Mouse (Mus musculus) G1E (cell line): Measurements from ENCODE around the gene Dpp3. TPM values are rescaled to one million over a fixed set of nuclear protein-coding genes. Genes with fewer than 3 reads are reported as not detected.

Source experiments
- ATAC-seq: 2 replicates; pipeline ENCODE4 v1.8.0; 2016; ENCODE audit warnings: mild to moderate bottlenecking; ENCODE audit not compliant: insufficient number of reproducible peaks, poor library complexity, low FRiP score, severe bottlenecking; ENCODE audit errors: extremely low read depth
- DNase-seq: peaks from one replicate; pipeline ENCODE4 v3.0.0; 2012; ENCODE audit warnings: low spot score
- H3K27me3 ChIP-seq: 2 replicates; pipeline ENCODE4 v1.6.1; 2012; ENCODE audit warnings: mild to moderate bottlenecking, low read length, inconsistent platforms; ENCODE audit not compliant: insufficient read depth
- H3K36me3 ChIP-seq: replicated peaks from 2 replicates; pipeline ENCODE3; 2012; ENCODE audit warnings: mild to moderate bottlenecking, inconsistent platforms
- H3K4me1 ChIP-seq: 2 replicates; pipeline ENCODE4 v1.6.1; 2012; ENCODE audit warnings: low read depth, low read length, inconsistent platforms, mixed read lengths; ENCODE audit not compliant: insufficient read depth
- H3K4me3 ChIP-seq: 2 replicates; pipeline ENCODE4 v1.5.1; 2012; ENCODE audit warnings: low read depth, mild to moderate bottlenecking, inconsistent platforms, low read length, moderate library complexity, mixed read lengths
- H3K9me3 ChIP-seq: replicated peaks from 2 replicates; pipeline ENCODE4 v1.6.1; 2012; ENCODE audit warnings: inconsistent platforms
- CTCF ChIP-seq: IDR thresholded peaks from 2 replicates; pipeline ENCODE4 v1.5.1; 2012; ENCODE audit warnings: low read depth, low read length, inconsistent platforms, mixed read lengths
- GATA1 ChIP-seq: IDR thresholded peaks from 2 replicates; pipeline ENCODE4 v1.6.1; 2012; ENCODE audit warnings: borderline replicate concordance, low read length, inconsistent platforms, mixed read lengths
- GATA2 ChIP-seq: IDR thresholded peaks from 2 replicates; pipeline ENCODE4 v1.6.1; 2012; ENCODE audit warnings: low read depth, low read length, inconsistent platforms, borderline replicate concordance
- POLR2AphosphoS5 ChIP-seq: IDR thresholded peaks from 2 replicates; pipeline ENCODE4 v1.6.1; 2012; ENCODE audit warnings: low read depth, low read length, inconsistent platforms; ENCODE audit not compliant: insufficient replicate concordance
- TAL1 ChIP-seq: conservative IDR thresholded peaks from 2 replicates; pipeline ENCODE4 v1.6.1; 2012; ENCODE audit warnings: low read depth, low read length, inconsistent platforms, mixed read lengths
- polyA plus RNA-seq: library from polyadenylated mRNA; stranded (reverse); fragments of >175 nt; gene quantifications from 2 replicates; pipeline ENCODE4 v1.2.3, GENCODE M21; 2012
- total RNA-seq, 2 experiments: library from RNA; stranded (forward) in 1 of 2; stranded (reverse) in 1 of 2; fragments of 200-1000 nt in 1 of 2; fragments of >200 nt in 1 of 2; fragmentation: Nextera tagmentation in 1 of 2; gene quantifications; 2 replicates each; pipeline ENCODE4 v1.2.3; 2014 to 2017

Dpp3 gene
- total and polyA plus RNA-seq, 3 experiments, result 41.5 to 88.2 (median 47.3) TPM

DNA sequence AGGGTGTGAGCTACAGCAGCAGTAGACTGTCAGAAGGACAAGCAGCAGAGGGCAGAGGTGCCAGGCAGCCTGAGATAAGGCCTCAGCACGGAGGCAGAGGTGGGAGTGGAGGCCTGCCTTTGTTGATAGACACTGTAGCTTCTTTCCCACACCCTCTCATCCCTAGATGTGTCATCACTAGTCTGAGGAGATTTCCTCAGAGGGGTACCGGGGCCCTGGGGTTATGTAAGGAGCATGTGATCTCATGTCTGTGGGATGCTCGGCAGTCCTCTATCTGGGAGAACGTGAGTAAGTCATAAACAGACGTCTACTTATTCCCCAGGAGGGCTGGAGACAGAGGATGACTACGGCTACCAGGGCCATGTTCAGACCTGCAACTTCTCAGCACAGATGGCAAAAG is 69.0 kb downstream of the Dpp3 start:
- H3K36me3 ChIP-seq, result no peaks in the 10 kb centered on the region
- ATAC-seq (no peak), DNase-seq (no peak)
- H3K4me3 ChIP-seq, result no peak overlapping the region
- TF ChIP-seq TAL1 (no peak), GATA1 (no peak), GATA2 (no peak), POLR2AphosphoS5 (no peak), CTCF (no peak)
- H3K27me3 ChIP-seq, result peaks cover 68% of the 10 kb centered on the region
- H3K9me3 ChIP-seq, result no peaks in the 10 kb centered on the region
- H3K4me1 ChIP-seq, result peaks cover 8% of the 10 kb centered on the region

Other genes starting within 250 kb of the Dpp3 start
Only the 20 nearest of the 26 such genes appear.
- 50.8 and 72.4 TPM in 2 replicates for gene Rbm4, start 134.4 kb downstream of the Dpp3 start, total RNA-seq (2014; fragmentation: Nextera tagmentation)
- gene Rbm4, start 134.4 kb downstream of the Dpp3 start, total RNA-seq (2017), result 80.4 and 99.5 TPM in 2 replicates
- gene Rbm4, start 134.4 kb downstream of the Dpp3 start, polyA plus RNA-seq, result 3.6 and 19.9 TPM in 2 replicates
- 10.6 and 11.2 TPM in 2 replicates for gene Gm21992, start 116.7 kb downstream of the Dpp3 start, total RNA-seq (2014; fragmentation: Nextera tagmentation)
- gene Gm21992, start 116.7 kb downstream of the Dpp3 start, total RNA-seq (2017), result 32.1 and 40.1 TPM in 2 replicates
- 1.7 and 9.0 TPM in 2 replicates for gene Gm21992, start 116.7 kb downstream of the Dpp3 start, polyA plus RNA-seq
- gene Rbm14, start 116.7 kb downstream of the Dpp3 start, total RNA-seq (2014; fragmentation: Nextera tagmentation), result 70.3 and 82.1 TPM in 2 replicates
- 28.2 and 29.5 TPM in 2 replicates for gene Rbm14, start 116.7 kb downstream of the Dpp3 start, total RNA-seq (2017)
- gene Rbm14, start 116.7 kb downstream of the Dpp3 start, polyA plus RNA-seq, result 38.6 and 55.3 TPM in 2 replicates
- gene Ccs, start 89.0 kb downstream of the Dpp3 start, total RNA-seq (2014; fragmentation: Nextera tagmentation), result 17.3 and 20.6 TPM in 2 replicates
- 30.1 and 31.2 TPM in 2 replicates for gene Ccs, start 89.0 kb downstream of the Dpp3 start, total RNA-seq (2017)
- 61.4 and 69.4 TPM in 2 replicates for gene Ccs, start 89.0 kb downstream of the Dpp3 start, polyA plus RNA-seq
- gene Ccdc87, start 88.9 kb downstream of the Dpp3 start, total RNA-seq (2014; fragmentation: Nextera tagmentation), result not detected in 2 replicates
- gene Ccdc87, start 88.9 kb downstream of the Dpp3 start, total RNA-seq (2017), result 0.05 and 0.06 TPM in 2 replicates
- 0.03 TPM in 1 of 2 replicates, not detected in the other for gene Ccdc87, start 88.9 kb downstream of the Dpp3 start, polyA plus RNA-seq
- not detected in 2 replicates for gene Ctsf, start 73.2 kb downstream of the Dpp3 start, total RNA-seq (2014; fragmentation: Nextera tagmentation)
- 0.38 and 0.41 TPM in 2 replicates for gene Ctsf, start 73.2 kb downstream of the Dpp3 start, total RNA-seq (2017)
- gene Ctsf, start 73.2 kb downstream of the Dpp3 start, polyA plus RNA-seq, result 0.05 TPM in 1 of 2 replicates, not detected in the other
- gene Actn3, start 50.4 kb downstream of the Dpp3 start, total RNA-seq (2014; fragmentation: Nextera tagmentation), result not detected in 2 replicates
- 0.16 and 0.52 TPM in 2 replicates for gene Actn3, start 50.4 kb downstream of the Dpp3 start, total RNA-seq (2017)
- 0.03 and 0.06 TPM in 2 replicates for gene Actn3, start 50.4 kb downstream of the Dpp3 start, polyA plus RNA-seq
- 15.9 and 19.5 TPM in 2 replicates for gene Zdhhc24, start 49.6 kb downstream of the Dpp3 start, total RNA-seq (2014; fragmentation: Nextera tagmentation)
- gene Zdhhc24, start 49.6 kb downstream of the Dpp3 start, total RNA-seq (2017), result 13.9 and 15.7 TPM in 2 replicates
- gene Zdhhc24, start 49.6 kb downstream of the Dpp3 start, polyA plus RNA-seq, result 1.8 and 2.0 TPM in 2 replicates
- 5.2 and 5.5 TPM in 2 replicates for gene Bbs1, start 21.7 kb downstream of the Dpp3 start, total RNA-seq (2014; fragmentation: Nextera tagmentation)
- 3.0 and 4.4 TPM in 2 replicates for gene Bbs1, start 21.7 kb downstream of the Dpp3 start, total RNA-seq (2017)
- 5.6 and 8.7 TPM in 2 replicates for gene Bbs1, start 21.7 kb downstream of the Dpp3 start, polyA plus RNA-seq
- not detected in 2 replicates for gene Peli3, start 14.8 kb upstream of the Dpp3 start, total RNA-seq (2014; fragmentation: Nextera tagmentation)
- 0.05 TPM in 1 of 2 replicates, not detected in the other for gene Peli3, start 14.8 kb upstream of the Dpp3 start, total RNA-seq (2017)
- not detected in 2 replicates for gene Peli3, start 14.8 kb upstream of the Dpp3 start, polyA plus RNA-seq
- gene Mrpl11, start 33.9 kb upstream of the Dpp3 start, total RNA-seq (2014; fragmentation: Nextera tagmentation), result 15.4 and 16.2 TPM in 2 replicates
- 87.0 and 91.6 TPM in 2 replicates for gene Mrpl11, start 33.9 kb upstream of the Dpp3 start, total RNA-seq (2017)
- 66.8 and 72.2 TPM in 2 replicates for gene Mrpl11, start 33.9 kb upstream of the Dpp3 start, polyA plus RNA-seq
- gene Npas4, start 62.0 kb upstream of the Dpp3 start, total RNA-seq (2014; fragmentation: Nextera tagmentation), result 0.83 TPM in 1 of 2 replicates, not detected in the other
- 0.05 and 0.06 TPM in 2 replicates for gene Npas4, start 62.0 kb upstream of the Dpp3 start, total RNA-seq (2017)
- gene Npas4, start 62.0 kb upstream of the Dpp3 start, polyA plus RNA-seq, result not detected in 2 replicates
- 4.3 and 5.8 TPM in 2 replicates for gene Slc29a2, start 95.6 kb upstream of the Dpp3 start, total RNA-seq (2014; fragmentation: Nextera tagmentation)
- 1.7 and 1.8 TPM in 2 replicates for gene Slc29a2, start 95.6 kb upstream of the Dpp3 start, total RNA-seq (2017)
- 5.5 and 5.9 TPM in 2 replicates for gene Slc29a2, start 95.6 kb upstream of the Dpp3 start, polyA plus RNA-seq
- gene B4gat1, start 110.5 kb upstream of the Dpp3 start, total RNA-seq (2014; fragmentation: Nextera tagmentation), result 5.9 and 7.2 TPM in 2 replicates
- gene B4gat1, start 110.5 kb upstream of the Dpp3 start, total RNA-seq (2017), result 1.7 and 3.4 TPM in 2 replicates
- 8.4 and 8.9 TPM in 2 replicates for gene B4gat1, start 110.5 kb upstream of the Dpp3 start, polyA plus RNA-seq
- gene AC124502.3, start 110.6 kb upstream of the Dpp3 start, total RNA-seq (2014; fragmentation: Nextera tagmentation), result 0.60 TPM in 1 of 2 replicates, not detected in the other
- gene AC124502.3, start 110.6 kb upstream of the Dpp3 start, total RNA-seq (2017), result 4.6 and 6.6 TPM in 2 replicates
- 0.33 and 0.34 TPM in 2 replicates for gene AC124502.3, start 110.6 kb upstream of the Dpp3 start, polyA plus RNA-seq
- gene Brms1, start 113.1 kb upstream of the Dpp3 start, total RNA-seq (2014; fragmentation: Nextera tagmentation), result 10.8 and 15.4 TPM in 2 replicates
- gene Brms1, start 113.1 kb upstream of the Dpp3 start, total RNA-seq (2017), result 16.4 and 18.8 TPM in 2 replicates
- gene Brms1, start 113.1 kb upstream of the Dpp3 start, polyA plus RNA-seq, result 65.6 and 88.7 TPM in 2 replicates
- 0.68 and 1.8 TPM in 2 replicates for gene Rin1, start 122.2 kb upstream of the Dpp3 start, total RNA-seq (2014; fragmentation: Nextera tagmentation)
- gene Rin1, start 122.2 kb upstream of the Dpp3 start, total RNA-seq (2017), result 0.22 and 0.41 TPM in 2 replicates
- gene Rin1, start 122.2 kb upstream of the Dpp3 start, polyA plus RNA-seq, result 0.30 and 0.72 TPM in 2 replicates
- gene Cd248, start 139.8 kb upstream of the Dpp3 start, total RNA-seq (2014; fragmentation: Nextera tagmentation), result not detected in 2 replicates
- gene Cd248, start 139.8 kb upstream of the Dpp3 start, total RNA-seq (2017), result not detected in 2 replicates
- not detected in 2 replicates for gene Cd248, start 139.8 kb upstream of the Dpp3 start, polyA plus RNA-seq
- gene Tmem151a, start 157.2 kb upstream of the Dpp3 start, total RNA-seq (2014; fragmentation: Nextera tagmentation), result not detected in 2 replicates
- 0.06 and 0.16 TPM in 2 replicates for gene Tmem151a, start 157.2 kb upstream of the Dpp3 start, total RNA-seq (2017)
- not detected in 2 replicates for gene Tmem151a, start 157.2 kb upstream of the Dpp3 start, polyA plus RNA-seq
- gene Yif1a, start 160.3 kb upstream of the Dpp3 start, total RNA-seq (2014; fragmentation: Nextera tagmentation), result 44.2 and 55.9 TPM in 2 replicates
- gene Yif1a, start 160.3 kb upstream of the Dpp3 start, total RNA-seq (2017), result 12.8 and 19.7 TPM in 2 replicates
- gene Yif1a, start 160.3 kb upstream of the Dpp3 start, polyA plus RNA-seq, result 11.3 and 11.5 TPM in 2 replicates